Mouse (Mus musculus): ENCODE results near the gene Tbcb.

DNA sequence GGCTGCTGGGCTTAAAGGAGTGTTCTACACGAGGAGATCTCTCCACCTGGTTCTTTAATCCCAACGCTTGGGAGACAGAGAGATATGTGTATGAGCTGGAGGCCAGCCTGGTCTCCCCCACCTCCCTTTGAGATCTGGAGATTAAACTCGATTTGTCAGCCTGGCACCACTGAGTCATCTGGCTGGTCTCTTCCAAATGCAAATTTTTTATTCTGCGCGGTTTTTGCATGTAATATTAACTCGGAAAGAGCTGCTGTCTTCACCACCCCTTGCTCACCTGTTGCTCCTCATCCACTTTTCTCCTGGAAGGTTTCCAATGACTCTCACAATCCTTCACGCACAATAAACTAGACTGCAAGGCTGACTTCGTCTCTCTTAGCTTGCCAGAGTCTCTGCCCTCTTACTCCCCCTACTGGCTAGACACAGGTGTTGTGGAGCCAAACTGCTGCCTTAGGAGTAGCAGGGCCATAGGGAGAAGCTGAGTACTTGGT, 33.5 kb downstream of the Tbcb start, which contains the start of gene Capns1:
- TF ChIP-seq CTCF (IDR thresholded peaks at IDR 0.05; ENCODE audit: extremely low read depth, insufficient read depth, insufficient read length, insufficient replicate concordance) (peak; percentile 79; the same call in 1 of the 2 replicates), POLR2A (IDR thresholded peaks at IDR 0.05; ENCODE audit: low read depth, low read length) (no peak)
